Mouse (Mus musculus) liver, embryonic 12.5 days (tissue): Measurements from ENCODE around the gene Ston1. TPM values are rescaled to one million over a fixed set of nuclear protein-coding genes. Genes with fewer than 3 reads are reported as not detected.

Experiments
- ATAC-seq: fragments of 200-750 bp; cut with Nextera tagmentation; 2 replicates; pipeline ENCODE4 v1.8.0; 2017; ENCODE audit warnings: moderate number of reproducible peaks, mild to moderate bottlenecking, moderate library complexity
- H3K27ac ChIP-seq: fragments of 300-500 bp; sonication (generic); 2 replicates; pipeline ENCODE4 v1.5.1; 2016; ENCODE audit warnings: mild to moderate bottlenecking
- H3K27me3 ChIP-seq: fragments of 300-500 bp; sonication (generic); replicated peaks from 2 replicates; pipeline ENCODE4 v1.6.1; 2016; ENCODE audit warnings: mild to moderate bottlenecking, moderate library complexity
- H3K36me3 ChIP-seq: fragments of 300-500 bp; sonication (generic); 2 replicates; pipeline ENCODE4 v1.6.1; 2016; ENCODE audit warnings: mild to moderate bottlenecking, moderate library complexity
- H3K4me1 ChIP-seq: fragments of 300-500 bp; sonication (generic); 2 replicates; pipeline ENCODE4 v1.6.1; 2016
- H3K4me2 ChIP-seq: fragments of 300-500 bp; sonication (generic); 2 replicates; pipeline ENCODE4 v1.6.1; 2016; ENCODE audit warnings: mild to moderate bottlenecking, moderate library complexity
- H3K4me3 ChIP-seq: fragments of 300-500 bp; sonication (generic); 2 replicates; pipeline ENCODE4 v1.5.1; 2016; ENCODE audit warnings: mild to moderate bottlenecking, moderate library complexity
- H3K9ac ChIP-seq: fragments of 300-500 bp; sonication (generic); 2 replicates; pipeline ENCODE4 v1.6.1; 2016; ENCODE audit warnings: mild to moderate bottlenecking, moderate library complexity
- H3K9me3 ChIP-seq: fragments of 300-500 bp; sonication (generic); replicated peaks from 2 replicates; pipeline ENCODE4 v1.6.1; 2016; ENCODE audit warnings: mild to moderate bottlenecking, moderate library complexity
- WGBS: fragments of 180-500 bp; shearing (Covaris S2); methylation state at CpG from one replicate; pipeline ENCODE4 v1.1.7; 2016; ENCODE audit not compliant: insufficient replicate concordance; 5-methylcytosine and 5-hydroxymethylcytosine counted together
- polyA plus RNA-seq: library from polyadenylated mRNA; unstranded; fragments of >200 nt; fragmentation: Nextera tagmentation; extraction: Ambion mirVana; gene quantifications from 2 replicates; pipeline ENCODE4 v1.2.1, GENCODE M21; 2016

The Ston1 gene
- polyA plus RNA-seq, 1 experiment from 2014 or later, result 1.4 TPM

DNA sequence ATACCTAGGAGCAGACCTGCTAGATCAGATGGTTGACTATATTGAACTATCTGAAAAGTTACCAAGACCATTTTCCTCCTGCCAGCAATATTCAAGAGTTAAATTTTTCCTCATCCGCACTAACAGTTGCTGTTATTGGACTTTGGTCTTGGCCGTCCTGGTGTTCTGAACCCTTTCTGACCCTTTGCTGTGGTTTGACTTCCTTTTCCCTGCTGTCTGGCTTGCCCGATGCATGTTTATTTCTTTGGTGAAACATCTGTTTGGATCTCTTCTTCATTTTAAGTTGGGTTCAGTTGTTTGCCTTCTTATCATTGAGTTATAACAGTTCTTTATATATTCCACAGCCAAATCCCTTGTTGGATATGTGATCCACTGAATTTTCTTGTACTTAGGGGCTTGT is 33.9 kb upstream of the Ston1 start:
- no peaks in the 10 kb centered on the region for H3K27me3 ChIP-seq
- no peak overlapping the region for H3K9ac ChIP-seq
- 47% methylated on average over 3 of the region's 3 CpGs for WGBS
- H3K4me1 ChIP-seq, result 0 out of 2 replicates have a peak, but pooled peaks cover 5% of the 10 kb centered on the region
- no peak overlapping the region for H3K27ac ChIP-seq
- H3K4me3 ChIP-seq, result no peak overlapping the region
- no peak overlapping the region for H3K4me2 ChIP-seq
- no peaks in the 10 kb centered on the region for H3K9me3 ChIP-seq
- H3K36me3 ChIP-seq, result peaks cover 43% of the 10 kb centered on the region
- ATAC-seq, result no peak

DNA sequence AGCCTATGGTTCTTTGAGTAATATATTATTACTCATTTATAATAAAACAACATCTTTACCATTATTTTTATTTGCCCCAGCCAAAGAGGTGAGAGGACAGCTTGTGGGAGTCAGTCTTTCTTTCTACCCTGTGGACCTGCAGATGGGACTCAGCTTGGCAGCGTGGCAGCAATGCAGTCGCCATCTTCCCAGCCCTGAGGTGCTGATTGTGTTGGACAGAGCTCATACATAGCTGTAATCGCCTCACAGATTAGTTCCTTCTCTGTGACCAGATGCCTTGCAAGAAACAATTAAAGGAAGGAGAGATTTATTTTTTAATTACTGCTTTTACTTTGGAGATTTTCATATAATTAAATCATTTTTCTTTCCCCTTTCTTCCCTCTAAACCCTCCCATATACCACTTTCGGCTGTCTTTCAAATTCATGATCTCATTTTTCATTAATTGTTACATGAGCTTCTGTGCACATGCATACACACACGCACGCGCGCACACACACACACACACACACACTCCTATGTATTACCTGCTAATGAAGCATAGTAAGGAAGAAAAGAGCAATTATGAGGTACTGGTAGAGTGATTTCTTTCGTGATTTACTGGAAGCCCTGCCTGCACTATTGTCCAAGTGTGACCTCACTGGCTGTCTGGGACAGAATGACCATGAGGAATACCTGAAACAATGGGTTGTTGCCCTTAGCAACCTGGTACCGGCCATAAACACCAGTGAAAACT is 27.5 kb upstream of the Ston1 start:
- Histone ChIP-seq H3K9me3 (no peaks in the 10 kb centered on the region), H3K4me3 (no peak overlapping the region), H3K36me3 (peaks cover 75% of the 10 kb centered on the region), H3K9ac (no peak overlapping the region), H3K27ac (no peak overlapping the region), H3K27me3 (no peaks in the 10 kb centered on the region), H3K4me2 (no peak overlapping the region), H3K4me1 (no peaks in the 10 kb centered on the region)
- no peak for ATAC-seq
- 80% methylated on average over 10 of the region's 10 CpGs for whole genome bisulfite sequencing

- Histone ChIP-seq H3K36me3 (peaks cover 76% of the 10 kb centered on the region), H3K27me3 (no peaks in the 10 kb centered on the region), H3K9me3 (no peaks in the 10 kb centered on the region), H3K4me3 (no peak overlapping the region), H3K4me2 (no peak overlapping the region), H3K27ac (no peak overlapping the region), H3K4me1 (no peaks in the 10 kb centered on the region), H3K9ac (no peak overlapping the region)
- 72% methylated on average over 11 of the region's 11 CpGs for WGBS
- ATAC-seq, result no peak
Observed at GRCm38 (mm10) chr17:88570784-88571183, 26.7 kb upstream of the Ston1 start.

DNA sequence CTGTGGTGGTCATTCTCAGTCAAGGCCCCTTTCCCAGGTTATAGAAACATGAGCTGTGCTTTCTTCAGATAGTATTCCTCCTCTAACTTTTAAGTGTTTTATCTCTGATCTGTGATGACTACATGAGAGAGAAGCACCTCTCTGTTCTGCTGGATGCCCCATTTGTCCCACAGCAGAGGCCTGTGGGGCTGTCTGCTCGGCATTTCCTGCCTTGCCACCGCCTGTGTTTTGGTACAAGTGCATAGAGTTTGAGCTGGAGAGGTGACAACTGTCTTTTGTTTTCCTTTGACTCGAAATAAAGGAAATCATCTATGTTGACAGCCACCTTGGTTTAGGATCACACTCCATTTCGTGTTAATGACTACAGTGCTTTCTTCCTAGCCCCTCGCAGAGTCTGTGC is 22.7 kb upstream of the Ston1 start:
- WGBS, result 63% methylated on average over 5 of the region's 5 CpGs
- Histone ChIP-seq H3K27ac (no peak overlapping the region), H3K9me3 (no peaks in the 10 kb centered on the region), H3K27me3 (no peaks in the 10 kb centered on the region), H3K4me1 (no peaks in the 10 kb centered on the region), H3K4me2 (no peak overlapping the region), H3K36me3 (peaks cover 75% of the 10 kb centered on the region), H3K4me3 (no peak overlapping the region), H3K9ac (no peak overlapping the region)
- no peak for ATAC-seq

- Histone ChIP-seq H3K27ac (no peak overlapping the region), H3K4me1 (no peaks in the 10 kb centered on the region), H3K27me3 (no peaks in the 10 kb centered on the region), H3K36me3 (peaks cover 80% of the 10 kb centered on the region), H3K4me2 (no peak overlapping the region), H3K4me3 (no peak overlapping the region), H3K9ac (no peak overlapping the region), H3K9me3 (no peaks in the 10 kb centered on the region)
- no peak for ATAC-seq
- 88% methylated on average over 20 of the region's 20 CpGs for WGBS
Observed at GRCm38 (mm10) chr17:88578522-88579242, 18.8 kb upstream of the Ston1 start.

GRCm38 (mm10) chr17:88580556-88580955 is 16.9 kb upstream of the Ston1 start:
- Histone ChIP-seq H3K27me3 (no peaks in the 10 kb centered on the region), H3K4me2 (no peak overlapping the region), H3K27ac (no peak overlapping the region), H3K9me3 (no peaks in the 10 kb centered on the region), H3K36me3 (peaks cover 87% of the 10 kb centered on the region), H3K4me3 (no peak overlapping the region), H3K9ac (no peak overlapping the region), H3K4me1 (no peaks in the 10 kb centered on the region)
- ATAC-seq, result no peak
- 66% methylated on average over 6 of the region's 6 CpGs for WGBS

GRCm38 (mm10) chr17:88581511-88582021 is 15.9 kb upstream of the Ston1 start:
- peaks cover 87% of the 10 kb centered on the region for H3K36me3 ChIP-seq
- H3K4me2 ChIP-seq, result no peak overlapping the region
- no peak for ATAC-seq
- H3K27ac ChIP-seq, result no peak overlapping the region
- H3K9me3 ChIP-seq, result no peaks in the 10 kb centered on the region
- 52% methylated on average over 6 of the region's 6 CpGs for WGBS
- H3K4me1 ChIP-seq, result no peaks in the 10 kb centered on the region
- H3K27me3 ChIP-seq, result no peaks in the 10 kb centered on the region
- no peak overlapping the region for H3K9ac ChIP-seq
- H3K4me3 ChIP-seq, result no peak overlapping the region

GRCm38 (mm10) chr17:88582999-88583398 is 14.5 kb upstream of the Ston1 start:
- no peak for ATAC-seq

DNA sequence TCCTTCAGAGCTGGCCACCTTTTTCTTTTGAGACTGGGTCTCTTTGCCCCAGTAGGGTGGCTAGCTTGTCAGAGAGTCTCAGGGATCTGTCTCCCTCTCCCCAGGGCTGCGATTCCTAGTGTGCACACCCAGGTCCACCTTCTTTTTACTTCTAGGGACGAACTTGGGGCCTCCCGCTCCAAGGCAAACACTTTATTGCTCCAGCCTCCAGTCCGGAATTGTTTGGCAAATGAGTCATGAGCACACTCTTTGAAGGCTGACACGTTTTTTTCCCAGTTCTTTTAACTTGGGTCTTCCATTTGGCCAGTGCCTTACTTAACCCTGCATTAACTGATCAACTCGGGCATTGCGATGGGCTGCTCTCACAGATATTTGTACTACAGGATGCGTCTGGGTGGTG is 14.1 kb upstream of the Ston1 start:
- Histone ChIP-seq H3K9ac (no peak overlapping the region), H3K27ac (no peak overlapping the region), H3K36me3 (peaks cover 81% of the 10 kb centered on the region), H3K9me3 (no peaks in the 10 kb centered on the region), H3K4me1 (no peaks in the 10 kb centered on the region), H3K27me3 (no peaks in the 10 kb centered on the region), H3K4me3 (no peak overlapping the region), H3K4me2 (no peak overlapping the region)
- WGBS, result 84% methylated on average over 8 of the region's 8 CpGs
- ATAC-seq, result no peak

More at GRCm38 (mm10) chr17:88582999-88583398, 14.5 kb upstream of the Ston1 start:
- H3K27me3 ChIP-seq, result no peaks in the 10 kb centered on the region
- H3K9ac ChIP-seq, result no peak overlapping the region
- peaks cover 84% of the 10 kb centered on the region for H3K36me3 ChIP-seq
- no peak overlapping the region for H3K27ac ChIP-seq
- 86% methylated on average over 11 of the region's 11 CpGs for WGBS
- H3K4me3 ChIP-seq, result no peak overlapping the region
- H3K4me1 ChIP-seq, result no peaks in the 10 kb centered on the region
- no peaks in the 10 kb centered on the region for H3K9me3 ChIP-seq
- H3K4me2 ChIP-seq, result no peak overlapping the region

GRCm38 (mm10) chr17:88587371-88587770 is 10.1 kb upstream of the Ston1 start:
- H3K27me3 ChIP-seq, result no peaks in the 10 kb centered on the region
- WGBS, result 73% methylated on average over 15 of the region's 15 CpGs
- no peak overlapping the region for H3K4me3 ChIP-seq
- H3K9me3 ChIP-seq, result no peaks in the 10 kb centered on the region
- H3K36me3 ChIP-seq, result peaks cover 66% of the 10 kb centered on the region
- H3K9ac ChIP-seq, result no peak overlapping the region
- H3K27ac ChIP-seq, result no peak overlapping the region
- H3K4me2 ChIP-seq, result no peak overlapping the region
- no peak for ATAC-seq
- H3K4me1 ChIP-seq, result no peaks in the 10 kb centered on the region

DNA sequence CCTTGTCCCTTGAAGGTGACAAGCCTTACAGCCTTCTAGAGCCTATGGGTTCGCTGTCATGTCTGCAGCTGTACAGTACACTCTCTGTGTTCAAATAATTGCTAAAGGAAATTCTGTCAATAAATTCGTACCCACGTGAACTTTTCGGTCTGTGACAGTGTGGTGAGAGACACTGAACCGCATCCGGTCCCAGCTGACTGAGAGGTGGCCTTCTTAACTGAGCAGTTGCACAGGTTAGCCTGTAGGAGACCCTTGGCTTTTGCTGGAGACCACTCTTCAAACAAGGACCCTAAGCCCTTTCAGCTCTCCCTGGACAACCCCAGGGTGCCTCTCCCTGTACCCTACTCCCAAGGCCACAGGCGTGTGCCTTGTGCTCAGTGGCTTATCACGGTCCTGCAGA is 9.3 kb upstream of the Ston1 start:
- Histone ChIP-seq H3K9me3 (no peaks in the 10 kb centered on the region), H3K4me1 (no peaks in the 10 kb centered on the region), H3K27me3 (no peaks in the 10 kb centered on the region), H3K4me3 (no peak overlapping the region), H3K36me3 (peaks cover 58% of the 10 kb centered on the region), H3K4me2 (no peak overlapping the region), H3K9ac (no peak overlapping the region), H3K27ac (no peak overlapping the region)
- ATAC-seq, result no peak
- WGBS, result 84% methylated on average over 8 of the region's 8 CpGs

DNA sequence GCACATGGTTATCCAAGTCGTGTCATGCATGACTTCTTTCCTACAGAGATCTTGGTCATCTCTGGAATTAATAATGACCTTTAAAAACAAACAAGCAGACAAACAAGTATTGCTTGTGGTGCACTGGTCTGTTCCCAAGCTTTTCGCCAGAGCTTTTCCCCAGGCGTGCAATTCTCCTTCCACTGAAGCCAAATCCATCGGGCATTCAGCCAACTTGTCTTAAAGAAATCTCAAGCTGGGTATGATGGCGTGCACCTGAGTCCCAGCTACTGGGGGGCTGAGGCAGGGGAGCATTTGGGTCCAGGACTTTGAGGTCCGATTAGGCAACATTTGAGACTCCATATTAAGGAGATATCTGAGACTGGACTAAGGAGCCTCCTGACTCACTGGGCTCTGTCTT is 7.2 kb upstream of the Ston1 start:
- Histone ChIP-seq H3K27me3 (no peaks in the 10 kb centered on the region), H3K36me3 (peaks cover 38% of the 10 kb centered on the region), H3K9ac (no peak overlapping the region), H3K9me3 (no peaks in the 10 kb centered on the region), H3K27ac (no peak overlapping the region), H3K4me1 (no peaks in the 10 kb centered on the region), H3K4me3 (no peak overlapping the region), H3K4me2 (no peak overlapping the region)
- ATAC-seq, result no peak
- WGBS, result 83% methylated on average over 6 of the region's 6 CpGs
